Mouse (Mus musculus): ENCODE results near the gene Il17re. TPM values are rescaled to one million over a fixed set of nuclear protein-coding genes. Genes with fewer than 3 reads are reported as not detected.

Gene Il17re
- total RNA-seq, 1 experiment, result 0.80 TPM

- Histone ChIP-seq H3K9ac (ENCODE audit: insufficient read depth, low read depth, low read length, poor library complexity, severe bottlenecking) (no peak overlapping the region), H3K4me1 (ENCODE audit: control insufficient read depth in 2 of 2, insufficient read depth in 2 of 2, low read length in 2 of 2, poor library complexity in 1 of 2) (no peaks in the 10 kb centered on the region), H3K4me3 (ENCODE audit: insufficient read depth in 1 of 2, low read depth in 1 of 2, low read length in 2 of 2, poor library complexity in 1 of 2, severe bottlenecking in 1 of 2) (no peak overlapping the region), H3K9me3 (ENCODE audit: control insufficient read depth, insufficient read depth, low read depth, low read length) (no peaks in the 10 kb centered on the region), H3K36me3 (ENCODE audit: control insufficient read depth, insufficient read depth, low read length, poor library complexity, severe bottlenecking) (no peaks in the 10 kb centered on the region), H3K27ac (ENCODE audit: insufficient read depth, low read depth, low read length, poor library complexity, severe bottlenecking) (no peak overlapping the region)
- no peak for DNase-seq (ENCODE audit: low read depth, low spot score)
- TF ChIP-seq HCFC1 (IDR thresholded peaks at IDR 0.05; ENCODE audit: borderline replicate concordance, insufficient read depth, low read length) (no peak), MAFK (IDR thresholded peaks at IDR 0.05; ENCODE audit: insufficient read depth, low read depth, low read length) (no peak), ZC3H11A (IDR thresholded peaks at IDR 0.05; ENCODE audit: borderline replicate concordance, low read depth, low read length) (no peak), ZNF384 (IDR thresholded peaks at IDR 0.05; ENCODE audit: low read depth, low read length) (no peak), CHD2 (IDR thresholded peaks at IDR 0.05; ENCODE audit: low read depth, low read length) (no peak)
- in situ Hi-C loops (cut with MboI; ENCODE audit: low sequenced_read_pairs in 2 of 2, unreplicated experiment in 2 of 2), result no loop called here
These were observed 23.6 kb upstream of the Il17re start for GRCm38 (mm10) chr6:113434691-113435090.

GRCm38 (mm10) chr6:113435664-113436205 lies 22.5 kb upstream of the Il17re start, which contains the start of gene Cidec:
Gene Cidec, minus strand, starts transcription at chr6:113435760.
- no peaks in the 10 kb centered on the region for H3K4me1 ChIP-seq (ENCODE audit: control insufficient read depth in 2 of 2, insufficient read depth in 2 of 2, low read length in 2 of 2, poor library complexity in 1 of 2)
- no peak for DNase-seq (ENCODE audit: low read depth, low spot score)
- H3K4me3 ChIP-seq (ENCODE audit: insufficient read depth in 1 of 2, low read depth in 1 of 2, low read length in 2 of 2, poor library complexity in 1 of 2, severe bottlenecking in 1 of 2), result no peak within 1 kb of the TSS
- in situ Hi-C loops (cut with MboI; ENCODE audit: low sequenced_read_pairs in 2 of 2, unreplicated experiment in 2 of 2), result no loop called here
- H3K9ac ChIP-seq (ENCODE audit: insufficient read depth, low read depth, low read length, poor library complexity, severe bottlenecking), result no peak within 1 kb of the TSS
- TF ChIP-seq ZNF384 (IDR thresholded peaks at IDR 0.05; ENCODE audit: low read depth, low read length) (no peak), CHD2 (IDR thresholded peaks at IDR 0.05; ENCODE audit: low read depth, low read length) (no peak), ZC3H11A (IDR thresholded peaks at IDR 0.05; ENCODE audit: borderline replicate concordance, low read depth, low read length) (no peak), MAFK (IDR thresholded peaks at IDR 0.05; ENCODE audit: insufficient read depth, low read depth, low read length) (no peak), HCFC1 (IDR thresholded peaks at IDR 0.05; ENCODE audit: borderline replicate concordance, insufficient read depth, low read length) (no peak)
- no peaks in the 10 kb centered on the region for H3K36me3 ChIP-seq (ENCODE audit: control insufficient read depth, insufficient read depth, low read length, poor library complexity, severe bottlenecking)
- no peak within 1 kb of the TSS for H3K27ac ChIP-seq (ENCODE audit: insufficient read depth, low read depth, low read length, poor library complexity, severe bottlenecking)
- no peaks in the 10 kb centered on the region for H3K9me3 ChIP-seq (ENCODE audit: control insufficient read depth, insufficient read depth, low read depth, low read length)

GRCm38 (mm10) chr6:113437135-113437534 lies 21.1 kb upstream of the Il17re start:
- Histone ChIP-seq H3K9ac (ENCODE audit: insufficient read depth, low read depth, low read length, poor library complexity, severe bottlenecking) (no peak overlapping the region), H3K4me3 (ENCODE audit: insufficient read depth in 1 of 2, low read depth in 1 of 2, low read length in 2 of 2, poor library complexity in 1 of 2, severe bottlenecking in 1 of 2) (no peak overlapping the region), H3K27ac (ENCODE audit: insufficient read depth, low read depth, low read length, poor library complexity, severe bottlenecking) (no peak overlapping the region), H3K4me1 (ENCODE audit: control insufficient read depth in 2 of 2, insufficient read depth in 2 of 2, low read length in 2 of 2, poor library complexity in 1 of 2) (no peaks in the 10 kb centered on the region), H3K9me3 (ENCODE audit: control insufficient read depth, insufficient read depth, low read depth, low read length) (no peaks in the 10 kb centered on the region), H3K36me3 (ENCODE audit: control insufficient read depth, insufficient read depth, low read length, poor library complexity, severe bottlenecking) (no peaks in the 10 kb centered on the region)
- no peak for DNase-seq (ENCODE audit: low read depth, low spot score)
- in situ Hi-C loops (cut with MboI; ENCODE audit: low sequenced_read_pairs in 2 of 2, unreplicated experiment in 2 of 2), result no loop called here
- TF ChIP-seq CHD2 (IDR thresholded peaks at IDR 0.05; ENCODE audit: low read depth, low read length) (no peak), HCFC1 (IDR thresholded peaks at IDR 0.05; ENCODE audit: borderline replicate concordance, insufficient read depth, low read length) (no peak), MAFK (IDR thresholded peaks at IDR 0.05; ENCODE audit: insufficient read depth, low read depth, low read length) (no peak), ZC3H11A (IDR thresholded peaks at IDR 0.05; ENCODE audit: borderline replicate concordance, low read depth, low read length) (no peak), ZNF384 (IDR thresholded peaks at IDR 0.05; ENCODE audit: low read depth, low read length) (no peak)

- Histone ChIP-seq H3K9me3 (ENCODE audit: control insufficient read depth, insufficient read depth, low read depth, low read length) (no peaks in the 10 kb centered on the region), H3K27ac (ENCODE audit: insufficient read depth, low read depth, low read length, poor library complexity, severe bottlenecking) (no peak overlapping the region), H3K9ac (ENCODE audit: insufficient read depth, low read depth, low read length, poor library complexity, severe bottlenecking) (no peak overlapping the region), H3K4me1 (ENCODE audit: control insufficient read depth in 2 of 2, insufficient read depth in 2 of 2, low read length in 2 of 2, poor library complexity in 1 of 2) (no peaks in the 10 kb centered on the region), H3K4me3 (ENCODE audit: insufficient read depth in 1 of 2, low read depth in 1 of 2, low read length in 2 of 2, poor library complexity in 1 of 2, severe bottlenecking in 1 of 2) (no peak overlapping the region), H3K36me3 (ENCODE audit: control insufficient read depth, insufficient read depth, low read length, poor library complexity, severe bottlenecking) (no peaks in the 10 kb centered on the region)
- in situ Hi-C loops (cut with MboI; ENCODE audit: low sequenced_read_pairs in 2 of 2, unreplicated experiment in 2 of 2), result no loop called here
- TF ChIP-seq ZNF384 (IDR thresholded peaks at IDR 0.05; ENCODE audit: low read depth, low read length), result peak; percentile 79
- TF ChIP-seq CHD2 (IDR thresholded peaks at IDR 0.05; ENCODE audit: low read depth, low read length), result no peak
- no peak for DNase-seq (ENCODE audit: low read depth, low spot score)
These were observed 19.4 kb upstream of the Il17re start for GRCm38 (mm10) chr6:113438721-113439430.
